Mouse (Mus musculus) layer of hippocampus, adult 11-12 months (tissue): ENCODE results near the gene Actr6.

Source experiments
- DNase-seq: peaks from one replicate; pipeline ENCODE4 v3.0.0; 2022; ENCODE audit warnings: low spot score

Actr6 gene

GRCm38 (mm10) chr10:89732001-89732794 lies at the start of gene Actr6:
Gene Actr6, minus strand, starts transcription at chr10:89732295.
- DNase-seq: peak; percentile 94

- peak; percentile 23 for DNase-seq
Observed at GRCm38 (mm10) chr10:89776029-89776428, 43.9 kb upstream of the Actr6 start.

- DNase-seq: no peak
Observed at GRCm38 (mm10) chr10:89771894-89772293, 39.8 kb upstream of the Actr6 start.

GRCm38 (mm10) chr10:89769096-89769495 lies 37.0 kb upstream of the Actr6 start:
- DNase-seq: no peak

GRCm38 (mm10) chr10:89768352-89769020 lies 36.4 kb upstream of the Actr6 start:
- DNase-seq: no peak

GRCm38 (mm10) chr10:89765790-89766714 lies 34.0 kb upstream of the Actr6 start:
- no peak for DNase-seq

GRCm38 (mm10) chr10:89764457-89765121 lies 32.5 kb upstream of the Actr6 start:
- DNase-seq: no peak

GRCm38 (mm10) chr10:89760772-89761171 lies 28.7 kb upstream of the Actr6 start:
- DNase-seq: no peak

- DNase-seq: no peak
Observed at GRCm38 (mm10) chr10:89755231-89755630, 23.1 kb upstream of the Actr6 start.

GRCm38 (mm10) chr10:89751069-89751468 lies 19.0 kb upstream of the Actr6 start:
- DNase-seq: no peak

- DNase-seq: no peak
Observed at GRCm38 (mm10) chr10:89748619-89749018, 16.5 kb upstream of the Actr6 start.

GRCm38 (mm10) chr10:89747911-89748310 lies 15.8 kb upstream of the Actr6 start:
- DNase-seq: no peak

- DNase-seq: no peak
Observed at GRCm38 (mm10) chr10:89747221-89747905, 15.3 kb upstream of the Actr6 start.

GRCm38 (mm10) chr10:89746581-89746980 lies 14.5 kb upstream of the Actr6 start:
- DNase-seq: no peak

GRCm38 (mm10) chr10:89745666-89746020 lies 13.5 kb upstream of the Actr6 start:
- DNase-seq: no peak

- peak; percentile 90 for DNase-seq
Observed at GRCm38 (mm10) chr10:89744871-89745665, 13.0 kb upstream of the Actr6 start, which contains the start of gene Uhrf1bp1l. Gene Uhrf1bp1l, plus strand, starts transcription at chr10:89744991.

GRCm38 (mm10) chr10:89744341-89744740 lies 12.2 kb upstream of the Actr6 start:
- no peak for DNase-seq

GRCm38 (mm10) chr10:89743266-89743665 lies 11.2 kb upstream of the Actr6 start:
- no peak for DNase-seq

GRCm38 (mm10) chr10:89740995-89741394 lies 8.9 kb upstream of the Actr6 start:
- no peak for DNase-seq

- DNase-seq: no peak
Observed at GRCm38 (mm10) chr10:89739703-89740102, 7.6 kb upstream of the Actr6 start.
